Mouse (Mus musculus): Measurements from ENCODE around the gene Pigr. TPM values are rescaled to one million over a fixed set of nuclear protein-coding genes. Genes with fewer than 3 reads are reported as not detected.

The Pigr gene
- polyA plus RNA-seq, 1 experiment from 2014 or later: not detected

GRCm38 (mm10) chr1:130864741-130865140, 38.3 kb downstream of the Pigr start:
- Histone ChIP-seq H3K4me1 (ENCODE audit: control insufficient read depth, insufficient read depth, low read length) (no peaks in the 10 kb centered on the region), H3K27ac (ENCODE audit: low read depth, low read length) (no peak overlapping the region), H3K9ac (ENCODE audit: low read length) (no peak overlapping the region), H3K4me3 (ENCODE audit: low read depth, low read length) (no peak overlapping the region), H3K27me3 (replicated peaks; ENCODE audit: control insufficient read depth, insufficient read depth, low read length) (no peaks in the 10 kb centered on the region), H3K9me3 (replicated peaks; ENCODE audit: control insufficient read depth, low read length) (no peaks in the 10 kb centered on the region), H3K4me2 (ENCODE audit: low read length) (no peak overlapping the region), H3K36me3 (ENCODE audit: control insufficient read depth, insufficient read depth, low read length) (no peaks in the 10 kb centered on the region)
- DNase-seq (ENCODE audit: low spot score) (no peak), ATAC-seq (no peak)
- WGBS: 92% methylated on average over 5 of the region's 5 CpGs

GRCm38 (mm10) chr1:130865541-130866221, 39.2 kb downstream of the Pigr start, which contains the start of gene Fcmr:
TSS of gene Fcmr (plus strand) at chr1:130865669.
- Histone ChIP-seq H3K9ac (ENCODE audit: low read length) (no peak within 1 kb of the TSS), H3K4me2 (ENCODE audit: low read length) (no peak within 1 kb of the TSS), H3K9me3 (replicated peaks; ENCODE audit: control insufficient read depth, low read length) (no peaks in the 10 kb centered on the region), H3K27me3 (replicated peaks; ENCODE audit: control insufficient read depth, insufficient read depth, low read length) (no peaks in the 10 kb centered on the region), H3K36me3 (ENCODE audit: control insufficient read depth, insufficient read depth, low read length) (no peaks in the 10 kb centered on the region), H3K27ac (ENCODE audit: low read depth, low read length) (no peak within 1 kb of the TSS), H3K4me3 (ENCODE audit: low read depth, low read length) (no peak within 1 kb of the TSS), H3K4me1 (ENCODE audit: control insufficient read depth, insufficient read depth, low read length) (no peaks in the 10 kb centered on the region)
- no peak for DNase-seq (ENCODE audit: low spot score)
- WGBS: 73% methylated on average over 7 of the region's 7 CpGs
- no peak for ATAC-seq

DNA sequence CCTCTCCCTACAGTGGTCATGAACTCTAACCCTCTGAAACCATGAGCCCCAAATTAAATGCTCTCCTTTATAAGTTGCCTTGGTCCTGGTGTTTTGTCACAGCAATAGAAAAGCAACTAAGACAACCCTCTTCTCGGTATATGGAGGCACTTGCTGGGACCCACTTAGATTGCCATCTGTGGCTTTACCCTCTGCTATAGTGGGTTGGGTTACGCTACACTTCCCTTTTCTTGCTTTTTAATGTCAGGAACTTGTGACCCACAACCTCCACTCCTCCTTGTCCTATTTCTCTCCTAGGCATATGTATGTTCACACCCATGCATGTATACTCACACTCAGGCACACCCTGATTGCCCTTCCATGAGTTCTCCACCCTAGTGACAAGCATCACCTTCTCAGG, 46.4 kb downstream of the Pigr start:
- DNase-seq (ENCODE audit: low spot score) (no peak), ATAC-seq (no peak)
- H3K4me3 ChIP-seq (ENCODE audit: low read depth, low read length): no peak overlapping the region
- no peaks in the 10 kb centered on the region for H3K36me3 ChIP-seq (ENCODE audit: control insufficient read depth, insufficient read depth, low read length)
- no peaks in the 10 kb centered on the region for H3K9me3 ChIP-seq (replicated peaks; ENCODE audit: control insufficient read depth, low read length)
- no peak overlapping the region for H3K27ac ChIP-seq (ENCODE audit: low read depth, low read length)
- WGBS: 92% methylated on average over 2 of the region's 2 CpGs
- no peaks in the 10 kb centered on the region for H3K27me3 ChIP-seq (replicated peaks; ENCODE audit: control insufficient read depth, insufficient read depth, low read length)
- no peak overlapping the region for H3K9ac ChIP-seq (ENCODE audit: low read length)
- no peaks in the 10 kb centered on the region for H3K4me1 ChIP-seq (ENCODE audit: control insufficient read depth, insufficient read depth, low read length)
- no peak overlapping the region for H3K4me2 ChIP-seq (ENCODE audit: low read length)

DNA sequence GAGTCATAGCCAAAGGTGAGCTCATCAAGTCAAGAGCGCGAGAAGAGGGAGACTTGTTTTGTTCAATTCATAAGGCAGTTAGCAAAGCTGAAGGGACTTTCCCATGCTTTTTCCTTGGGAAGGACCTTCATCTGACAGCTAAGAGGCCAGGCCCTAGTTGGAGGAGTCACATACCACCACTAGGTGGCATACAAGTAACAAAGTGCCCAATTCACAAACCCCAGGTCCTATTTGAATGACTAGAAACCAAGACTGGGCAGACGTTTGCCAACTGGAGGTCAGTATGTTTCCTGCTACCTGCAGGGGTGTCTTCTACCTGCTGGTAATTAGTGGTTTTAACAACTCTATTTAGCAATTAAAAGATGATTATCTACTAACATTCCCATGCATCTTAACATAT, 48.7 kb downstream of the Pigr start:
- no peak overlapping the region for H3K4me3 ChIP-seq (ENCODE audit: low read depth, low read length)
- no peaks in the 10 kb centered on the region for H3K36me3 ChIP-seq (ENCODE audit: control insufficient read depth, insufficient read depth, low read length)
- no peaks in the 10 kb centered on the region for H3K27me3 ChIP-seq (replicated peaks; ENCODE audit: control insufficient read depth, insufficient read depth, low read length)
- H3K27ac ChIP-seq (ENCODE audit: low read depth, low read length): no peak overlapping the region
- no peak overlapping the region for H3K9ac ChIP-seq (ENCODE audit: low read length)
- H3K4me2 ChIP-seq (ENCODE audit: low read length): no peak overlapping the region
- no peaks in the 10 kb centered on the region for H3K9me3 ChIP-seq (replicated peaks; ENCODE audit: control insufficient read depth, low read length)
- WGBS: 34% methylated on average over 3 of the region's 3 CpGs
- no peaks in the 10 kb centered on the region for H3K4me1 ChIP-seq (ENCODE audit: control insufficient read depth, insufficient read depth, low read length)
- ATAC-seq (0 out of 2 replicates have a peak, but pooled peaks have one; percentile 35), DNase-seq (ENCODE audit: low spot score) (peak; percentile 76)

- no peaks in the 10 kb centered on the region for H3K27me3 ChIP-seq (replicated peaks; ENCODE audit: control insufficient read depth, insufficient read depth, low read length)
- no peak overlapping the region for H3K27ac ChIP-seq (ENCODE audit: low read depth, low read length)
- WGBS: 64% methylated on average over 3 of the region's 3 CpGs
- H3K4me1 ChIP-seq (ENCODE audit: control insufficient read depth, insufficient read depth, low read length): no peaks in the 10 kb centered on the region
- no peaks in the 10 kb centered on the region for H3K9me3 ChIP-seq (replicated peaks; ENCODE audit: control insufficient read depth, low read length)
- H3K4me3 ChIP-seq (ENCODE audit: low read depth, low read length): no peak overlapping the region
- ATAC-seq (no peak), DNase-seq (ENCODE audit: low spot score) (no peak)
- H3K4me2 ChIP-seq (ENCODE audit: low read length): no peak overlapping the region
- H3K9ac ChIP-seq (ENCODE audit: low read length): no peak overlapping the region
- no peaks in the 10 kb centered on the region for H3K36me3 ChIP-seq (ENCODE audit: control insufficient read depth, insufficient read depth, low read length)
Measured at GRCm38 (mm10) chr1:130875910-130876309, 49.4 kb downstream of the Pigr start.

DNA sequence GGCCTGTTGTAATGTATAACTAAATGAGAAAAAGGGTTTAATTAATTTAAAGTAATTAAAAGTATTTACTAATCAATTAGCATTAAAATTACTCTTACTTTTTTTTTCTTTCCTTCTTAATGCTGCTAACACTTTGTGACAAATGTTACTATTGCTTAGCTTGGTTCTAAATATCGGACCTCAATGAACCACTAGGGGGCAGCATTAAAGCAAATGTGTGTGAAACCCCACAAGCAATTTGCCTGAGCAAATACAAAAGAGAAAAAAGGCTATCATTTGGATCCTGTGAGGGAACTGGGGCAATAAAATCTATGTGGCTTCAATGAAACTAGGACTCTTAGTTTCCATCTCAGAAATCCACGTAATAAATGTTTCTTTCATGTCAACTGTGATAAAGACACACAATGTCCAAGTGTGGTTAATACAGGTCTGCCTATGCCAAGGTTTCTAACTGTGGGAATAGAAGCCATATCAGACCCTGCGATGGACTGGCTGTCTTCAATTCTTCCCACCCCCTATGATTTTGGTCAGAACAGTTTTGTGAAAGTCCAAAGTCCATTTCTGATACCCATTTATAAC, 50.5 kb downstream of the Pigr start:
- H3K4me1 ChIP-seq (ENCODE audit: control insufficient read depth, insufficient read depth, low read length): no peaks in the 10 kb centered on the region
- H3K4me3 ChIP-seq (ENCODE audit: low read depth, low read length): no peak overlapping the region
- no peak overlapping the region for H3K9ac ChIP-seq (ENCODE audit: low read length)
- peak; percentile 40; the same call in 1 of the 2 replicates for ATAC-seq
- no peaks in the 10 kb centered on the region for H3K36me3 ChIP-seq (ENCODE audit: control insufficient read depth, insufficient read depth, low read length)
- H3K4me2 ChIP-seq (ENCODE audit: low read length): no peak overlapping the region
- no peak overlapping the region for H3K27ac ChIP-seq (ENCODE audit: low read depth, low read length)
- H3K27me3 ChIP-seq (replicated peaks; ENCODE audit: control insufficient read depth, insufficient read depth, low read length): no peaks in the 10 kb centered on the region
- peak; percentile 94 for DNase-seq (ENCODE audit: low spot score)
- no peaks in the 10 kb centered on the region for H3K9me3 ChIP-seq (replicated peaks; ENCODE audit: control insufficient read depth, low read length)
- 18% methylated on average over 3 of the region's 3 CpGs for WGBS

- peak; percentile 82 for ATAC-seq
- no peaks in the 10 kb centered on the region for H3K27me3 ChIP-seq (replicated peaks; ENCODE audit: control insufficient read depth, insufficient read depth, low read length)
Measured at GRCm38 (mm10) chr1:130877889-130878614, 51.6 kb downstream of the Pigr start.

DNA sequence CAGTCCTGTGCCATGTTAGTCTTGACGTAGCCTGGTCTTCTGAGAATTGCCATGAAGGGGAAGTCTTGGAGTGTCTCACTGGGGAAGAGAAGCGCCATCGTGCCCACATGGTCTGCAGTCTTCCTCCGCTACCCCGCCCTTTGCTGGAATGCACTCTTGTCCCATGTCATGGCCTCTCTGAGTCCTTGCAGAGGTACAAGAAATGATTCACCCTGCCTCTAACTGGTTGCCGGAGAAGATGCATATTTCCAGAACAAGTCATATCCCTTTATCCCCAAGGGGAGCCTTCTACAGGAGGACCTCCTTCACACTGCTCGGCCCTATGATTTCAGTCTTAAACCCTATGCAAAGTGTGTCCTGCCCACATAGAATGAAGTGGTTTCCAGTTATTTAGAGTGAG, 53.4 kb downstream of the Pigr start:
- 93% methylated on average over 7 of the region's 7 CpGs for WGBS
- no peaks in the 10 kb centered on the region for H3K9me3 ChIP-seq (replicated peaks; ENCODE audit: control insufficient read depth, low read length)
- H3K9ac ChIP-seq (ENCODE audit: low read length): no peak overlapping the region
- no peaks in the 10 kb centered on the region for H3K27me3 ChIP-seq (replicated peaks; ENCODE audit: control insufficient read depth, insufficient read depth, low read length)
- ATAC-seq: no peak
- no peak overlapping the region for H3K4me3 ChIP-seq (ENCODE audit: low read depth, low read length)
- no peaks in the 10 kb centered on the region for H3K4me1 ChIP-seq (ENCODE audit: control insufficient read depth, insufficient read depth, low read length)
- H3K27ac ChIP-seq (ENCODE audit: low read depth, low read length): no peak overlapping the region
- H3K4me2 ChIP-seq (ENCODE audit: low read length): no peak overlapping the region
- no peak for DNase-seq (ENCODE audit: low spot score)
- H3K36me3 ChIP-seq (ENCODE audit: control insufficient read depth, insufficient read depth, low read length): no peaks in the 10 kb centered on the region

More at GRCm38 (mm10) chr1:130877889-130878614, 51.6 kb downstream of the Pigr start:
- peak overlapping the region; percentile 35 for H3K4me3 ChIP-seq (ENCODE audit: low read depth, low read length)
- peak overlapping the region; percentile 68 for H3K4me2 ChIP-seq (ENCODE audit: low read length)
- H3K36me3 ChIP-seq (ENCODE audit: control insufficient read depth, insufficient read depth, low read length): no peaks in the 10 kb centered on the region
- DNase-seq (ENCODE audit: low spot score): peak; percentile 56
- peak overlapping the region; percentile 50 for H3K9ac ChIP-seq (ENCODE audit: low read length)
- no peak overlapping the region for H3K27ac ChIP-seq (ENCODE audit: low read depth, low read length)
- 2% methylated on average over 43 of the region's 43 CpGs for WGBS
- no peaks in the 10 kb centered on the region for H3K9me3 ChIP-seq (replicated peaks; ENCODE audit: control insufficient read depth, low read length)
- H3K4me1 ChIP-seq (ENCODE audit: control insufficient read depth, insufficient read depth, low read length): no peaks in the 10 kb centered on the region

DNA sequence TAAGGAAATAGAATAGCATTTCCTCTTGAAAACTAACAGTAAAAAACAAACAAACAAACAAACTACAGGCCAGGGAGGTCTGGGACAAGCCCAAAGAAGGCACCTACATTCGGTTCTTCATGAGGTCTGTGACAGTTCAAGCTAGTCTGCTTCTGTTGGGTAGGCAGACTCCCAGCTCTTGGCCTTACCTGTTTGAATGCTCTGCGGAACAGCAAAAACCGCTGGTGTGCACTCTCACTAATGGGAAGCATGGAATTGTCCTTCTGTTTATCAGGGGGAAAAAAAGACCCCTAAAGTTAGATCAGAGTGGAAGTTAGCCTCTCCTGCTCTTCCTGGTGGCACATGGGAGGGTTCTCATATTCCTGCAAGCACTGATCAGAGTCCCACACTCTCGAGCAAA, 56.7 kb downstream of the Pigr start:
- H3K4me3 ChIP-seq (ENCODE audit: low read depth, low read length): no peak overlapping the region
- ATAC-seq (no peak), DNase-seq (ENCODE audit: low spot score) (no peak)
- no peaks in the 10 kb centered on the region for H3K9me3 ChIP-seq (replicated peaks; ENCODE audit: control insufficient read depth, low read length)
- H3K4me2 ChIP-seq (ENCODE audit: low read length): no peak overlapping the region
- no peak overlapping the region for H3K27ac ChIP-seq (ENCODE audit: low read depth, low read length)
- 90% methylated on average over 4 of the region's 4 CpGs for WGBS
- H3K9ac ChIP-seq (ENCODE audit: low read length): no peak overlapping the region
- H3K27me3 ChIP-seq (replicated peaks; ENCODE audit: control insufficient read depth, insufficient read depth, low read length): no peaks in the 10 kb centered on the region
- no peaks in the 10 kb centered on the region for H3K4me1 ChIP-seq (ENCODE audit: control insufficient read depth, insufficient read depth, low read length)
- no peaks in the 10 kb centered on the region for H3K36me3 ChIP-seq (ENCODE audit: control insufficient read depth, insufficient read depth, low read length)
